7 mouse cellular contexts compared by ENCODE assay signal in the genomic region with DNA sequence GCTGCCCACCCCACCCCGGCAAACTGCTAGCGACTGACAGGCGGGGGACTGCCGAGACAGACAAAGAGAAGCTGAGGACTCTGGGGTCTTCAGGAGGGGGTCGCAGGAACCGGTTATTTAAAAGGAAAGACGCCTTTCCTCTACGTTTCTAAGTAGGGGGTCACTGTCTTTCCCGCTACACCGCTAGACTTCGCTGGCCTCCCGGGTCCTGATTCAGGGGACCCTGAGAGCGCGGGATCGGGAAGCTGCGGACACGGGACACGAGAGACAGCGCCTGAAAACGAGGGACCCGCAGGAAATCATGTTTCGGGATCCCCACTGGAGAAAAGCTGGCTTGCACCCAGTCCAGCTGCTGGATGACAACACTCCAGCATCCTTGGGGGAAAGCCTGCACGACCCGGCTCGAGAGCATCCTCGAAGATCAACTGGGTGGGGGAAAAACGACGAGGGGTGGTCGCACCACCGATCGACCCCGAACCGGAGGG. TPM values are rescaled to one million over a fixed set of nuclear protein-coding genes. Genes with fewer than 3 reads are reported as not detected.
A peak's percentile ranks its signal among the peaks of the same experiment; 100 is the strongest.
DNase-seq lines count a peak whose midpoint lies in the region; ATAC-seq and TF ChIP-seq lines count a peak whose summit lies in the region.

No protein-coding gene starts in this region.

- peak overlapping the region; percentile 98 for H3K27ac ChIP-seq in liver, embryonic 11.5 days (ENCODE audit: low read depth, low read length)
- no peak overlapping the region for H3K27ac ChIP-seq in embryonic fibroblast, embryonic 13.5 days (ENCODE audit: insufficient read depth, low read length)
- peak overlapping the region; percentile 100 for H3K27ac ChIP-seq in midbrain, embryonic 11.5 days (ENCODE audit: low read depth, low read length)

- TF ChIP-seq POLR2A in embryonic fibroblast, embryonic 13.5 days (IDR thresholded peaks at IDR 0.05; ENCODE audit: low read depth, low read length) = no peak

- peaks cover 23% of the 10 kb centered on the region for H3K4me1 ChIP-seq in liver, embryonic 11.5 days (replicated peaks; ENCODE audit: control insufficient read depth, insufficient read depth, low read length)
- H3K4me1 ChIP-seq in embryonic fibroblast, embryonic 13.5 days (ENCODE audit: control insufficient read depth, insufficient read depth, low read length) = no peaks in the 10 kb centered on the region
- peaks cover 22% of the 10 kb centered on the region for H3K4me1 ChIP-seq in midbrain, embryonic 11.5 days (ENCODE audit: control insufficient read depth, insufficient read depth, low read length)

- peak overlapping the region; percentile 95 for H3K9ac ChIP-seq in liver, embryonic 11.5 days (ENCODE audit: low read depth, low read length)
- H3K9ac ChIP-seq in midbrain, embryonic 11.5 days (ENCODE audit: low read length) = peak overlapping the region; percentile 100

- H3K9me3 ChIP-seq in liver, embryonic 11.5 days (ENCODE audit: control insufficient read depth, low read length) = no peaks in the 10 kb centered on the region
- no peaks in the 10 kb centered on the region for H3K9me3 ChIP-seq in midbrain, embryonic 11.5 days (ENCODE audit: control insufficient read depth, low read length)

- no peaks in the 10 kb centered on the region for H3K27me3 ChIP-seq in liver, embryonic 11.5 days (replicated peaks; ENCODE audit: control insufficient read depth, insufficient read depth, low read length)
- H3K27me3 ChIP-seq in midbrain, embryonic 11.5 days (ENCODE audit: control insufficient read depth, insufficient read depth, low read length) = no peaks in the 10 kb centered on the region

- WGBS in liver, embryonic 11.5 days = under 1% methylated on average over 33 of the region's 33 CpGs
- WGBS in midbrain, embryonic 11.5 days = under 1% methylated on average over 33 of the region's 33 CpGs

- peak; percentile 18 for ATAC-seq in liver, embryonic 11.5 days (replicated peaks; ENCODE audit: low FRiP score)
- peak; percentile 58 for ATAC-seq in midbrain, embryonic 11.5 days (ENCODE audit: low FRiP score)

- peak overlapping the region; percentile 96 for H3K4me2 ChIP-seq in liver, embryonic 11.5 days
- peak overlapping the region; percentile 72 for H3K4me2 ChIP-seq in midbrain, embryonic 11.5 days

- H3K4me3 ChIP-seq in liver, embryonic 11.5 days (ENCODE audit: low read depth, low read length) = peak overlapping the region; percentile 96
- peak overlapping the region; percentile 67 for H3K4me3 ChIP-seq in embryonic fibroblast, embryonic 13.5 days (ENCODE audit: insufficient read depth, low read length)
- peak overlapping the region; percentile 97 for H3K4me3 ChIP-seq in midbrain, embryonic 11.5 days (ENCODE audit: low read depth, low read length)

- TF ChIP-seq CTCF in embryonic fibroblast, embryonic 13.5 days (IDR thresholded peaks at IDR 0.05; ENCODE audit: borderline replicate concordance, insufficient read depth, low read length) = no peak

- H3K36me3 ChIP-seq in liver, embryonic 11.5 days (ENCODE audit: control insufficient read depth, insufficient read depth, low read length) = 0 out of 2 replicates have a peak, but pooled peaks cover 2% of the 10 kb centered on the region
- H3K36me3 ChIP-seq in midbrain, embryonic 11.5 days (ENCODE audit: control insufficient read depth, insufficient read depth, low read length) = no peaks in the 10 kb centered on the region

- DNase-seq in liver, embryonic 11.5 days (ENCODE audit: low spot score) = peak; percentile 75
- no peak for DNase-seq in liver
- peak; percentile 47 for DNase-seq in heart, postnatal 4 days
- DNase-seq in midbrain, embryonic 11.5 days (ENCODE audit: low spot score, missing footprints) = peak; percentile 98
- DNase-seq in left cerebral cortex, adult 11 months (ENCODE audit: low spot score) = no peak
- DNase-seq in layer of hippocampus, adult 9-10 months (ENCODE audit: low spot score) = no peak

RNA-seq across cellular contexts. Expression of a gene that starts 0.7 kb away (rescaled TPM):
- polyA plus RNA-seq in liver, embryonic 11.5 days (2014; fragmentation: Nextera tagmentation; extraction: Ambion mirVana) = 54.1 and 56.0 TPM in 2 replicates
- polyA plus RNA-seq in embryonic fibroblast, embryonic 13.5 days (2011; ENCODE audit: insufficient read length, low read depth, missing spikeins) = 37.9 and 39.8 TPM in 2 replicates
- total RNA-seq in heart, postnatal 4 days (2021) = 10 to 100 TPM in 1 of 2 experiments, 1 to 10 TPM in 1; 6.3 to 10.6 TPM
- 92.9 and 95.1 TPM in 2 replicates for polyA plus RNA-seq in midbrain, embryonic 11.5 days (2014; fragmentation: Nextera tagmentation; extraction: Ambion mirVana)

RNA-seq across cellular contexts. Expression of a gene that starts 17.9 kb away (rescaled TPM):
- not detected in 2 replicates for polyA plus RNA-seq in liver, embryonic 11.5 days (2014; fragmentation: Nextera tagmentation; extraction: Ambion mirVana)
- polyA plus RNA-seq in embryonic fibroblast, embryonic 13.5 days (2011; ENCODE audit: insufficient read length, low read depth, missing spikeins) = not detected in 2 replicates
- total RNA-seq in heart, postnatal 4 days (2021) = not detected
- polyA plus RNA-seq in midbrain, embryonic 11.5 days (2014; fragmentation: Nextera tagmentation; extraction: Ambion mirVana) = not detected in 2 replicates

RNA-seq across cellular contexts. Expression of a gene that starts 28.3 kb away (rescaled TPM):
- 48.8 and 50.0 TPM in 2 replicates for polyA plus RNA-seq in liver, embryonic 11.5 days (2014; fragmentation: Nextera tagmentation; extraction: Ambion mirVana)
- 68.4 and 71.9 TPM in 2 replicates for polyA plus RNA-seq in embryonic fibroblast, embryonic 13.5 days (2011; ENCODE audit: insufficient read length, low read depth, missing spikeins)
- total RNA-seq in heart, postnatal 4 days (2021) = 10 to 100 TPM; 60.9 to 62.7 TPM
- polyA plus RNA-seq in midbrain, embryonic 11.5 days (2014; fragmentation: Nextera tagmentation; extraction: Ambion mirVana) = 36.7 and 43.0 TPM in 2 replicates

RNA-seq across cellular contexts. Expression of a gene that starts 58.8 kb away (rescaled TPM):
- 26.7 and 27.1 TPM in 2 replicates for polyA plus RNA-seq in liver, embryonic 11.5 days (2014; fragmentation: Nextera tagmentation; extraction: Ambion mirVana)
- polyA plus RNA-seq in embryonic fibroblast, embryonic 13.5 days (2011; ENCODE audit: insufficient read length, low read depth, missing spikeins) = 79.3 and 80.1 TPM in 2 replicates
- 10 to 100 TPM; 47.4 to 48.3 TPM for total RNA-seq in heart, postnatal 4 days (2021)
- polyA plus RNA-seq in midbrain, embryonic 11.5 days (2014; fragmentation: Nextera tagmentation; extraction: Ambion mirVana) = 21.5 and 22.3 TPM in 2 replicates

Comparison
In these comparisons a context has a peak if more than half of its experiments do, and no peak if none do; other contexts are left out.
1. DNase-seq: peak in liver, embryonic 11.5 days (single experiment), heart, postnatal 4 days (single experiment) and midbrain, embryonic 11.5 days (single experiment); none in liver (single experiment), left cerebral cortex, adult 11 months (single experiment) and layer of hippocampus, adult 9-10 months (single experiment).
2. Peak in every context shown above with its lines, with median percentiles within 50 percentile points of each other: H3K4me3 ChIP-seq.